Mouse (Mus musculus) kidney, postnatal 0 days (tissue): ENCODE measurements around the gene Tubb1. TPM values are rescaled to one million over a fixed set of nuclear protein-coding genes. Genes with fewer than 3 reads are reported as not detected.

Experiments used
- ATAC-seq: fragments of 200-750 bp; cut with Nextera tagmentation; replicated peaks from 2 replicates; pipeline ENCODE4 v1.8.0; 2017; ENCODE audit warnings: low read depth, moderate number of reproducible peaks, moderate TSS enrichment, moderate library complexity; ENCODE audit not compliant: low FRiP score
- DNase-seq: peaks from one replicate; pipeline ENCODE4 v3.0.0-alpha.2; 2016; ENCODE audit warnings: low spot score
- H3K27ac ChIP-seq: fragments of 300-500 bp; sonication (generic); 2 replicates; pipeline ENCODE4 v1.5.1; 2014; ENCODE audit warnings: mild to moderate bottlenecking
- H3K27me3 ChIP-seq: fragments of 300-500 bp; sonication (generic); 2 replicates; pipeline ENCODE4 v1.6.1; 2014; ENCODE audit warnings: low read length, mixed read lengths; ENCODE audit not compliant: insufficient read depth
- H3K36me3 ChIP-seq: fragments of 300-500 bp; sonication (generic); 2 replicates; pipeline ENCODE4 v1.6.1; 2014; ENCODE audit warnings: low read length, mixed read lengths; ENCODE audit not compliant: insufficient read depth
- H3K4me1 ChIP-seq: fragments of 300-500 bp; sonication (generic); replicated peaks from 2 replicates; pipeline ENCODE4 v1.6.1; 2014; ENCODE audit warnings: antibody characterized with exemption, low read length, mixed read lengths; ENCODE audit not compliant: insufficient read depth
- H3K4me2 ChIP-seq: fragments of 300-500 bp; sonication (generic); 2 replicates; pipeline ENCODE4 v1.6.1; 2014; ENCODE audit warnings: mild to moderate bottlenecking, low read length, moderate library complexity, mixed read lengths
- H3K4me3 ChIP-seq: fragments of 300-500 bp; sonication (generic); replicated peaks from 2 replicates; pipeline ENCODE4 v1.5.1; 2014; ENCODE audit warnings: low read depth, low read length
- H3K9ac ChIP-seq: fragments of 300-500 bp; sonication (generic); 2 replicates; pipeline ENCODE4 v1.6.1; 2014; ENCODE audit warnings: low read depth, low read length
- H3K9me3 ChIP-seq: fragments of 300-500 bp; sonication (generic); replicated peaks from 2 replicates; pipeline ENCODE4 v1.6.1; 2016; ENCODE audit warnings: low read length, inconsistent platforms, mixed read lengths
- CTCF ChIP-seq: IDR thresholded peaks from 2 replicates; pipeline ENCODE4 v1.5.1; 2016; ENCODE audit warnings: antibody characterized with exemption, low read depth, mild to moderate bottlenecking, moderate library complexity
- WGBS: fragments of 180-500 bp; shearing (Covaris S2); extraction: QIAGEN DNeasy Blood & Tissue Kit; methylation state at CpG from one replicate; pipeline ENCODE4 v1.1.7; 2014; 5-methylcytosine and 5-hydroxymethylcytosine counted together
- polyA plus RNA-seq: library from polyadenylated mRNA; unstranded; fragments of >200 nt; fragmentation: Nextera tagmentation; extraction: Ambion mirVana; gene quantifications from 2 replicates; pipeline ENCODE4 v1.2.1, GENCODE M21; 2015

The Tubb1 gene
- polyA plus RNA-seq, 1 experiment from 2014 or later: 0.32 TPM

DNA sequence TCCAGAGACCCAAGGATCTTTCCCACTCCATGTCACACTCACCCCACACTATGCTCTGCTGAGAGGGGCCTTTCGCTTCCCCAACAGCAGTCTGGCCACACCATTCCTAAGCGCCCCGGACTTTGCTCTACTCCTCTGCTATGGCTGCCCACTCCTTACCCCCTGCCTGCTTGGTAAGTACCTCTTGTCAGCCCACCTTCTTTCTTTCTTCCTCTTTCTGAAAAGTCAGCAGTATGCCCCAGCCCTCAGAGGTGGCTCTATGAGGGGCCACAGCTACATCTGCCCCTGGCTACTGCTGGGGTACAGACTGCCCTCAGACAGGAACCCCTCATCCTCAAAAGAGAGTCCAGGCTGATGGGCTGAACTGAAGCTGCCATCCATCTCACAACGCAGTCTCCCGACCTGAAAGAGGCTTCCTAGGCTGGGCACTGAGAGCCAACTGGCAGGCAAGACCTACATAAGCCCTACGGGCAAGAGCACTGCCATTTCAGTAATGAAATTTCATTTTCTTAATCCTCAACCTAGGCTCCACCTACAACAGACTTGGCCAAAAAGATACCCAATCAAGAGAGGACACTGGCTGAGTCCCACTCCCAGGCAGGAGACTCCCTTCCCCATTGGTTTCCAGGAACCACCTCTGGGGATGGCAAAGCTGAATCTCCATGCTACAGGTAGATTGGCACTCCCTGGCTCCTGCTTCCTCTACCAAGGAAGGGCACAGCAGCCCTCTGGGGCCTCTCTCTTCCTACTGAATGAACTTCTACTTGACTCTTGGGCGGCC, 13.4 kb upstream of the Tubb1 start:
- Histone ChIP-seq H3K9ac (no peak overlapping the region), H3K4me2 (no peak overlapping the region), H3K36me3 (0 out of 2 replicates have a peak, but pooled peaks cover 4% of the 10 kb centered on the region), H3K4me1 (peaks cover 15% of the 10 kb centered on the region), H3K27ac (no peak overlapping the region), H3K9me3 (no peaks in the 10 kb centered on the region), H3K27me3 (no peaks in the 10 kb centered on the region), H3K4me3 (no peak overlapping the region)
- WGBS: 93% methylated on average over 7 of the region's 7 CpGs
- TF ChIP-seq CTCF: no peak
- ATAC-seq (no peak), DNase-seq (no peak)

DNA sequence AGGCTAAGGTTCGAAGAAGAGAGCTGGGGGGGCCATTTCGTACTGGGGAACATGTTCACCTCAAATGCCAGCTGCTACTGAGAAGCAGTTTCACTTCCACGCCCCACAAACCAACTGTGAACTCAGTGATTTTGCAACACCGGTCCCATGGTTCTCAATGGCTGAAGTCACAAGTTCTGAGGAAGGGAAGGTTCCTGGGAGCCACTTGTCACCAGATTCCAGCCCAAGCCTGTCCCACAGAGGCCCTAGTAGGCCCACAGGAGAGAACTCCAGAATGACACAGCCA, 12.9 kb upstream of the Tubb1 start:
- H3K36me3 ChIP-seq: 0 out of 2 replicates have a peak, but pooled peaks cover 2% of the 10 kb centered on the region
- ATAC-seq (no peak), DNase-seq (no peak)
- TF ChIP-seq CTCF: no peak
- no peak overlapping the region for H3K9ac ChIP-seq
- no peaks in the 10 kb centered on the region for H3K27me3 ChIP-seq
- H3K27ac ChIP-seq: no peak overlapping the region
- peak overlapping the region; percentile 78; the same call in 1 of the 2 replicates for H3K4me2 ChIP-seq
- H3K9me3 ChIP-seq: no peaks in the 10 kb centered on the region
- H3K4me1 ChIP-seq: peaks cover 15% of the 10 kb centered on the region
- H3K4me3 ChIP-seq: no peak overlapping the region
- WGBS: 87% methylated on average over 4 of the region's 4 CpGs

DNA sequence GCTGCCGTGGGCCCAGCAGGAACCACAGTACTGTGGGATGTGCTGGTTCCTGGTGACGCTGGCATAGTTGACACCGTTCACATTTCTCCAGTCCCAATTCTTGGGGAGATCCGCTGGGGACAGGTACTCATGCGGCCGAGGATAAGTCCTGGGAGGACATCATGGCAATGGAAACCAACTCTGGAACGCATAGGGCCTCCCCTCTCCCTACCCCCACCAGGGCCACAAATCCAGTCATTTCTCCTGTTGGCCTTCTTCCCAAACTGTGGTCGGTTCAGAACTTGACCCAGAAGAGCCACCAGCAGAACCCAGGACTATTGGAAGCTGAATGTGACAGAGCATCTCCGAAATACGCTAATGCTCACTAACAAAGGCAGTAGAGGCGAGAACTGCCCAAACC, 12.3 kb upstream of the Tubb1 start:
- Histone ChIP-seq H3K27ac (no peak overlapping the region), H3K27me3 (no peaks in the 10 kb centered on the region), H3K4me2 (peak overlapping the region; percentile 78), H3K9ac (peak overlapping the region; percentile 68), H3K4me3 (peak overlapping the region; percentile 56), H3K9me3 (no peaks in the 10 kb centered on the region), H3K36me3 (no peaks in the 10 kb centered on the region), H3K4me1 (peaks cover 19% of the 10 kb centered on the region)
- no peak for ATAC-seq
- DNase-seq: no peak
- 71% methylated on average over 11 of the region's 11 CpGs for WGBS
- TF ChIP-seq CTCF: no peak

DNA sequence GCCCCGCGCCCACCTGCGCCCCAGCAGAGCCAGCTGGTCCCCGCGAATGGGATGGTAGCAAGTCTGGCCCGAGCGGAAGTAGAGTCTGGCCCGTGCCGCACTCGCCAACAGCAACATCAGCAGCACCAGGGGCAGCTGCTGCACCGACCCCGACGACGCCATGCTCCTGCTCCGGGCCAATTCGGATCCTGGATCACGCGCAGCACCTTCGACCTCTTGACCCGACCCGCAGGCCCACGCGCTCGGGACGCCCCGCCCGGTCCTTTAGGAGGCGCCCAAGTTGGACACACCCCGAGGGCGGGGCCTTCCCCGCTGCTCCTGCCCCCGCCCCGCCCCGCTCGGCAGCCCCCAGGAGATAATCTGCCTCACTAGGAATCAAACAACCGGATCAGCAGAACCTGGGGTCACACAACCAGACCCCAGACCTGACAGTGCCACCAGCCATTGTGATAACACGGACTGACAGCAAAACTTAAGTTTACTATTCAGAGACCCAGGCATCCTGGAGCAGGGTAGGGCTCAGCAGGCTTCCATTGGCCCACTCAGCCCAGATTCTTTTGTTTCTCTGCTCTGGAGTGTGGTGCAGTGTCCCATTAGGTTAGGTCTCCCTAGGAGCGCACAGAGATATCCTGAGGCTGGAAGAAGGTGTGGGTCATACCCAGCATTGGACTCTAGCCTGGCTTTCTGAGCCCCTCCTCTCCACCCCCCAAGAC, 11.6 kb upstream of the Tubb1 start, which contains the start of gene Ctsz:
TSS of gene Ctsz (minus strand) at position 303 of the 713 bp plus-strand sequence.
- no peak for TF ChIP-seq CTCF
- 1% methylated on average over 38 of the region's 38 CpGs for WGBS

DNA sequence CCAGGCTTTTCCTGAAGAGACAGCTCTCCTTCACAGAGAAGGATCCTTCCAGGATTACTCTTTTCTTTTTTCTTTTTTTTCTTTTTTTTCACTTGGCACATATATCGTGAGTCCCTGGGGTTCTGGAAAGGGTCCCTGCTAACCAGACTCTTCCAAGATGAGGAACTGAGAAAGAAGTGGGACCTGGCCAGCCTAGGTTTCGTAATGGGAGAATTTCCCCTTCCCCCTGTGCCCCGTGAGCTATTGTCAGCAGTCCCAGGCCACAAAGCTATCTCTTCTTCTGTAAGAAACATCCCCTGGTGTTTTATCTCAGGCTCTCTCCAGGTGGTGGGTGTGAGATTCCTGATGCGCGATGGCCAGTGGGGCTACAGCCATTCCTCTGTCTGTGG, 11.1 kb upstream of the Tubb1 start:
- no peak for ATAC-seq
- Histone ChIP-seq H3K27ac (no peak overlapping the region), H3K36me3 (no peaks in the 10 kb centered on the region), H3K4me3 (no peak overlapping the region), H3K4me2 (peak overlapping the region; percentile 78), H3K9me3 (no peaks in the 10 kb centered on the region), H3K27me3 (no peaks in the 10 kb centered on the region), H3K9ac (peak overlapping the region; percentile 68; the same call in 1 of the 2 replicates), H3K4me1 (peaks cover 23% of the 10 kb centered on the region)
- no peak for DNase-seq
- TF ChIP-seq CTCF: no peak
- WGBS: 69% methylated on average over 5 of the region's 5 CpGs

More for the DNA sequence above, 11.6 kb upstream of the Tubb1 start, which contains the start of gene Ctsz:
- Histone ChIP-seq H3K36me3 (no peaks in the 10 kb centered on the region), H3K27me3 (no peaks in the 10 kb centered on the region), H3K4me1 (peaks cover 23% of the 10 kb centered on the region), H3K4me2 (peak within 1 kb of the TSS; percentile 78), H3K9ac (peak within 1 kb of the TSS; percentile 68), H3K4me3 (peak within 1 kb of the TSS; percentile 56), H3K27ac (no peak within 1 kb of the TSS), H3K9me3 (no peaks in the 10 kb centered on the region)
- DNase-seq (peak; percentile 64), ATAC-seq (peak; percentile 53)

DNA sequence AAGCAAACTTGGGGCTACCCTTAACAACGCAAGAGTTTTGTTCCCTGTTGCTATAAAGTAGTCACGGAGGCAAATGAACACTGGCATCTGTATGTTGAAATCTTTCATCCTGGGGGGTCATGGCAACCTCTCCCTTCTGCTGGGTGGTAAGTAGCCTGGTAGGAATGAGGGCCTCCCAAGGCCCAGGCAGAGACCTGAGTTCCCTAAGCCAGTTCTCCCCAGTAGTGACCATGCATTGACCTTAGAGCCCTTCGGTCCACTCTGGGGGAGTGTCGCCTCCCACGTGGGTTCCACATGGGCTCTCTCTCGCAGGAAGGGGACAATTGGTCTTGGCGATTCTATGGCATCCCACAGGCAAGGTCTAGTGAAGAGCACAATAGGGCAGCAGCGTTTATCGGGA, 10.5 kb upstream of the Tubb1 start:
- peaks cover 23% of the 10 kb centered on the region for H3K4me1 ChIP-seq
- no peaks in the 10 kb centered on the region for H3K36me3 ChIP-seq
- TF ChIP-seq CTCF: no peak
- no peak for ATAC-seq
- no peak for DNase-seq
- H3K9ac ChIP-seq: no peak overlapping the region
- no peak overlapping the region for H3K4me2 ChIP-seq
- WGBS: 81% methylated on average over 9 of the region's 9 CpGs
- no peaks in the 10 kb centered on the region for H3K9me3 ChIP-seq
- no peak overlapping the region for H3K4me3 ChIP-seq
- H3K27ac ChIP-seq: no peak overlapping the region
- H3K27me3 ChIP-seq: no peaks in the 10 kb centered on the region
